Mouse (Mus musculus) spleen, adult 18-20 months (tissue): ENCODE results near the gene Plcb1.

Experiments
- DNase-seq, 2 experiments: peaks; one replicate each; pipeline ENCODE4 v3.0.0; 2022; ENCODE audit warnings: mixed read lengths in 2 of 2

Plcb1 gene

GRCm38 (mm10) chr2:135092588-135093162 is 306.8 kb downstream of the Plcb1 start:
- DNase-seq, result no peak

GRCm38 (mm10) chr2:135101292-135101691 is 315.4 kb downstream of the Plcb1 start:
- no peak for DNase-seq

GRCm38 (mm10) chr2:135101943-135102342 is 316.1 kb downstream of the Plcb1 start:
- DNase-seq, result no peak

GRCm38 (mm10) chr2:135106649-135107048 is 320.8 kb downstream of the Plcb1 start:
- no peak for DNase-seq

GRCm38 (mm10) chr2:135108607-135109006 is 322.7 kb downstream of the Plcb1 start:
- DNase-seq, result no peak

GRCm38 (mm10) chr2:135114501-135115128 is 328.7 kb downstream of the Plcb1 start:
- no peak for DNase-seq

GRCm38 (mm10) chr2:135123057-135123456 is 337.2 kb downstream of the Plcb1 start:
- DNase-seq, result no peak

- DNase-seq, result no peak
These were observed 338.0 kb downstream of the Plcb1 start for GRCm38 (mm10) chr2:135123695-135124343.

GRCm38 (mm10) chr2:135140576-135140975 is 354.7 kb downstream of the Plcb1 start:
- no peak for DNase-seq

- DNase-seq, result no peak
These were observed 366.4 kb downstream of the Plcb1 start for GRCm38 (mm10) chr2:135152289-135152688.

GRCm38 (mm10) chr2:135153248-135153647 is 367.4 kb downstream of the Plcb1 start:
- DNase-seq, result no peak

- DNase-seq, result no peak
These were observed 370.2 kb downstream of the Plcb1 start for GRCm38 (mm10) chr2:135156055-135156454.

- no peak for DNase-seq
These were observed 372.1 kb downstream of the Plcb1 start for GRCm38 (mm10) chr2:135157961-135158360.

- DNase-seq, result no peak
These were observed 375.8 kb downstream of the Plcb1 start for GRCm38 (mm10) chr2:135161673-135162072.

- no peak for DNase-seq
These were observed 379.6 kb downstream of the Plcb1 start for GRCm38 (mm10) chr2:135165512-135165911.

- no peak for DNase-seq
These were observed 389.7 kb downstream of the Plcb1 start for GRCm38 (mm10) chr2:135175544-135175943.

GRCm38 (mm10) chr2:135187659-135188058 is 401.8 kb downstream of the Plcb1 start:
- DNase-seq, result no peak

- DNase-seq, result no peak
These were observed 415.0 kb downstream of the Plcb1 start for GRCm38 (mm10) chr2:135200830-135201229.

- DNase-seq, result no peak
These were observed 416.5 kb downstream of the Plcb1 start for GRCm38 (mm10) chr2:135202390-135202789.

GRCm38 (mm10) chr2:135204141-135205120 is 418.6 kb downstream of the Plcb1 start:
- DNase-seq, result no peak

- DNase-seq, result no peak
These were observed 423.0 kb downstream of the Plcb1 start for GRCm38 (mm10) chr2:135208890-135209289.

GRCm38 (mm10) chr2:135214746-135215448 is 429.0 kb downstream of the Plcb1 start:
- DNase-seq, result no peak
